Mouse (Mus musculus): ENCODE data around the gene Boll. TPM values are rescaled to one million over a fixed set of nuclear protein-coding genes. Genes with fewer than 3 reads are reported as not detected.

Gene Boll
- polyA plus RNA-seq, 1 experiment from 2014 or later, result not detected

GRCm38 (mm10) chr1:55236487-55236886 is 126.8 kb downstream of the Boll start:
- WGBS, result 41% methylated on average over 5 of the region's 5 CpGs
- no peak for DNase-seq

GRCm38 (mm10) chr1:55234910-55235520 is 128.3 kb downstream of the Boll start:
- Histone ChIP-seq H3K9me3 (ENCODE audit: control insufficient read depth, low read length) (no peaks in the 10 kb centered on the region), H3K4me1 (ENCODE audit: control insufficient read depth, insufficient read depth, low read length) (peaks cover 15% of the 10 kb centered on the region), H3K4me3 (replicated peaks; ENCODE audit: low read depth, low read length) (no peak overlapping the region), H3K27me3 (ENCODE audit: control insufficient read depth, insufficient read depth, low read length) (no peaks in the 10 kb centered on the region), H3K27ac (replicated peaks; ENCODE audit: low read depth, low read length) (no peak overlapping the region), H3K9ac (replicated peaks; ENCODE audit: low read length) (no peak overlapping the region), H3K36me3 (ENCODE audit: control insufficient read depth, insufficient read depth, low read length) (no peaks in the 10 kb centered on the region), H3K4me2 (ENCODE audit: low read length) (no peak overlapping the region)
- DNase-seq, result no peak
- no peak for ATAC-seq (ENCODE audit: low FRiP score, low TSS enrichment)
- 60% methylated on average over 16 of the region's 16 CpGs for WGBS

More at GRCm38 (mm10) chr1:55236487-55236886, 126.8 kb downstream of the Boll start:
- no peaks in the 10 kb centered on the region for H3K9me3 ChIP-seq (ENCODE audit: control insufficient read depth, low read length)
- no peaks in the 10 kb centered on the region for H3K27me3 ChIP-seq (ENCODE audit: control insufficient read depth, insufficient read depth, low read length)
- no peak for ATAC-seq (ENCODE audit: low FRiP score, low TSS enrichment)
- H3K4me1 ChIP-seq (ENCODE audit: control insufficient read depth, insufficient read depth, low read length), result peaks cover 30% of the 10 kb centered on the region
- peak overlapping the region; percentile 87 for H3K4me2 ChIP-seq (ENCODE audit: low read length)
- H3K36me3 ChIP-seq (ENCODE audit: control insufficient read depth, insufficient read depth, low read length), result no peaks in the 10 kb centered on the region
- peak overlapping the region; percentile 81 for H3K4me3 ChIP-seq (replicated peaks; ENCODE audit: low read depth, low read length)
- no peak overlapping the region for H3K27ac ChIP-seq (replicated peaks; ENCODE audit: low read depth, low read length)
- H3K9ac ChIP-seq (replicated peaks; ENCODE audit: low read length), result peak overlapping the region; percentile 6; the same call in 1 of the 2 replicates

DNA sequence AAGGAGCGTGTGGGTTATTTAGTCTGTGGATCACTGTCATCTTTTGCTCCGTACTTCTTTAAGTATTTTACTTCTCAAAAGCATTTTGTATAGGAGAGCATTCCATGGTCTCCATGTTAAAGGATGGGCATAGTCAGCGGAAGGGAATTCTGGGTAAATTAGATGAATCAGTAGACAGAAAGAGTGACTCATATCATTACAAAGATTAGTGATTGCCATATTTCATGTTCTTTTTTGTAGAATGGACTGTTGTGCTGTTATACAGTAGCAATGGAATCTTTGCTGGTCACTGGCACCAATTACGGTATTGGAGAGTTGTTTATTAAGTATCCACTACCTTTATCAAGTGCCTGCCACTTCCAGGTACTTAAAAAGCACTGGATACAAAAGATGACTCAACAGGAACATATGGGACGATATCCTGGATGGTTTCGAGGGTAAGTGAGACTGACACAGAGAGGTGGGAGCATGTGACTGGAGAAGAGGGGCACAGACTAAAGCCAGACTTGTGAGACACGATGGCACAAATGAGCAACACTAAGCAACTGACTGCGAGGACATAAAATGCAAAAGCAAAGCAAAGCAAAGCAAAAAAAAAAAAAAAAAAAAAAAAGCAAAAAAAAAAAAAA is 134.9 kb downstream of the Boll start:
- no peaks in the 10 kb centered on the region for H3K4me1 ChIP-seq (ENCODE audit: control insufficient read depth, insufficient read depth, low read length)
- no peak overlapping the region for H3K4me3 ChIP-seq (replicated peaks; ENCODE audit: low read depth, low read length)
- H3K4me2 ChIP-seq (ENCODE audit: low read length), result no peak overlapping the region
- H3K9ac ChIP-seq (replicated peaks; ENCODE audit: low read length), result no peak overlapping the region
- 92% methylated on average over 8 of the region's 8 CpGs for WGBS
- no peaks in the 10 kb centered on the region for H3K9me3 ChIP-seq (ENCODE audit: control insufficient read depth, low read length)
- no peak for DNase-seq
- H3K27ac ChIP-seq (replicated peaks; ENCODE audit: low read depth, low read length), result no peak overlapping the region
- no peaks in the 10 kb centered on the region for H3K27me3 ChIP-seq (ENCODE audit: control insufficient read depth, insufficient read depth, low read length)
- ATAC-seq (ENCODE audit: low FRiP score, low TSS enrichment), result no peak
- H3K36me3 ChIP-seq (ENCODE audit: control insufficient read depth, insufficient read depth, low read length), result no peaks in the 10 kb centered on the region

DNA sequence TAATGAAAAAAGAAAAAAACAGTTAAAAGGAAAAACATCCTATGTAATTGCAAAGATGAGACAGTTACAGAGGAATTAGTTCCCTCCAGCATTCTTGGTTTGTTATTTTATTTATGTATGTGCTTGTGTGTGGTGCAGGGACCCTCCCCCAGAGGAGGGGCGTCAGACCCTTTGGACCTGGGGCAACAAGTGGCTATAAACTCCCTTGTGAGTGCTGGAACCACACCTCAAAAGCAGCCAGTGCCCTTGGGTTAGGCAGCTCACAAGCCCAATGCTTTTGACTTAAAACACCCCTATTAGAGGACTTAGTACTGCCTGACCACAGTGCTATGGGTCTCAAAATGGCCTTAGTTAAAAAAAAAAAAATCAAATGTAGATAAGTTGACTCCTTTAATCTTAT is 135.9 kb downstream of the Boll start:
- ATAC-seq (ENCODE audit: low FRiP score, low TSS enrichment) (no peak), DNase-seq (no peak)
- Histone ChIP-seq H3K9ac (replicated peaks; ENCODE audit: low read length) (no peak overlapping the region), H3K4me1 (ENCODE audit: control insufficient read depth, insufficient read depth, low read length) (no peaks in the 10 kb centered on the region), H3K27ac (replicated peaks; ENCODE audit: low read depth, low read length) (no peak overlapping the region), H3K4me3 (replicated peaks; ENCODE audit: low read depth, low read length) (no peak overlapping the region), H3K9me3 (ENCODE audit: control insufficient read depth, low read length) (no peaks in the 10 kb centered on the region), H3K4me2 (ENCODE audit: low read length) (no peak overlapping the region), H3K27me3 (ENCODE audit: control insufficient read depth, insufficient read depth, low read length) (no peaks in the 10 kb centered on the region), H3K36me3 (ENCODE audit: control insufficient read depth, insufficient read depth, low read length) (no peaks in the 10 kb centered on the region)
- 53% methylated on average over 1 of the region's 1 CpGs for WGBS

DNA sequence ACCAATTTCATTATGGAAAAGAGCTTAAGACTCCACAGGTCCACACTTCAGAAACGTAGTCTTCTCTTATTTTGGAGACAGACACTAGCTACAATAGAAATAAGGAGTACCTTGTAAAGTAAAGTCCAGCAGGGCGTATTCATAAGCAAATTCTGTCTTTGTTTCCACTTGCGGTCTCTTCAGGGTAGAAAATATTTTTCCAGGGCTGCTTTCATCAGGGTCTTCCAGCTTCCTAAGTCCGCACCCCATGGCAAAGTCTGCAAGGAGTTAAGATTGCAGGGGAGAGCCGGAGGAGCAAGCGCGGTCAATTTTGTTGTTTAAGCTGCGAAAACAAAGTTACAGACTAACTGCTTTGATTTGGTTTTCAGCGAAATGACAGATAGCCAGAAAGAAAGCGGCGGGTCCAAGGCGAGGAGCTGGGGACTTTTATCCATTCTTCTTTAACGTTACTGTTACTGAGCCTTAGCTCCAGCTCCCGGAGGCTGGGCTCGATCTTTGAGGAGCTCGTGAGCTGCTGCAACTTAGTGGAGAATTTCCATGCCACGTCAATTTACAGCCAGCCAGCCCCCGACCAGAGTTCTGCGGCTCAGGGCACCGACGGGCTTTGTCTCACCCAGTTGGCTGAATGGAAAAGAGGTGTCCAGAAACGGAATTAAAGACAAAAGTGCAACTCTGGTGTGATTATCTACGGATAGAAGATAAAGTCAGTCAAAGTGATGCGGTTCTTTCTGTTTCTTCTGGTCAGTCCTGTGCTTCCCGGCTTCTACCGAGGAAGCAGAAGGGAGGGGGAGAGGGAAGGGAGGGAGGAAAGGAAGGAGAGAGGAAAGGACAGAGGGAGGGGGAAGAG is 137.0 kb downstream of the Boll start, which contains the start of gene Rftn2:
Gene Rftn2, minus strand, starts transcription at position 772 of the 847 bp plus-strand sequence.
- Histone ChIP-seq H3K9me3 (ENCODE audit: control insufficient read depth, low read length) (no peaks in the 10 kb centered on the region), H3K4me1 (ENCODE audit: control insufficient read depth, insufficient read depth, low read length) (no peaks in the 10 kb centered on the region), H3K4me3 (replicated peaks; ENCODE audit: low read depth, low read length) (peak within 1 kb of the TSS; percentile 35), H3K4me2 (ENCODE audit: low read length) (peak within 1 kb of the TSS; percentile 55), H3K27ac (replicated peaks; ENCODE audit: low read depth, low read length) (no peak within 1 kb of the TSS), H3K36me3 (ENCODE audit: control insufficient read depth, insufficient read depth, low read length) (no peaks in the 10 kb centered on the region), H3K27me3 (ENCODE audit: control insufficient read depth, insufficient read depth, low read length) (no peaks in the 10 kb centered on the region), H3K9ac (replicated peaks; ENCODE audit: low read length) (peak within 1 kb of the TSS; percentile 36; the same call in 1 of the 2 replicates)
- ATAC-seq (ENCODE audit: low FRiP score, low TSS enrichment), result no peak
- peak; percentile 56 for DNase-seq
- WGBS, result 2% methylated on average over 26 of the region's 26 CpGs

GRCm38 (mm10) chr1:55225398-55225797 is 137.9 kb downstream of the Boll start:
- H3K27ac ChIP-seq (replicated peaks; ENCODE audit: low read depth, low read length), result no peak overlapping the region
- no peak for ATAC-seq (ENCODE audit: low FRiP score, low TSS enrichment)
- peak overlapping the region; percentile 55 for H3K4me2 ChIP-seq (ENCODE audit: low read length)
- peak; percentile 23 for DNase-seq
- H3K9ac ChIP-seq (replicated peaks; ENCODE audit: low read length), result no peak overlapping the region
- peak overlapping the region; percentile 35 for H3K4me3 ChIP-seq (replicated peaks; ENCODE audit: low read depth, low read length)
- H3K36me3 ChIP-seq (ENCODE audit: control insufficient read depth, insufficient read depth, low read length), result no peaks in the 10 kb centered on the region
- no peaks in the 10 kb centered on the region for H3K27me3 ChIP-seq (ENCODE audit: control insufficient read depth, insufficient read depth, low read length)
- no peaks in the 10 kb centered on the region for H3K4me1 ChIP-seq (ENCODE audit: control insufficient read depth, insufficient read depth, low read length)
- no peaks in the 10 kb centered on the region for H3K9me3 ChIP-seq (ENCODE audit: control insufficient read depth, low read length)
- WGBS, result 47% methylated on average over 3 of the region's 3 CpGs

DNA sequence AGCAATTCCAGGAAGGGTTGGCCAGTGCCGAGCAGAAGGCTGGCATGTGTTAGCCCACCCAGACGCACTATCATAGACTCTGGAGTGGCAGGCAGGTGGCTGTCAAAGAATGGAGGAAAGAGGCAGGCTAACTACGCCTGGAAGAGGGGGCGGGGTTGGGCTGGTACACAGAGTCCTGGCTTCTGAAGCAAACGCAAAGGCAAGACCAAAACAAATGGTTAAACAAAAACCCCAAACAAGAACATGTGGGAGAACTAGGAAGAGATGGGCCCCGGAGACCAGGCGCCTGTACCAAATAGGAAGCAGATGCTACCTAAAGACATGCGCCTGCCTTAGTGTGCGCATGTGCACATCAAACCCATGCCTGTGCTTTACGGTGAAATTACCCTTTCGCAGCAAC is 139.2 kb downstream of the Boll start:
- peak; percentile 35; the same call in 1 of the 2 replicates for ATAC-seq (ENCODE audit: low FRiP score, low TSS enrichment)
- Histone ChIP-seq H3K9ac (replicated peaks; ENCODE audit: low read length) (no peak overlapping the region; the same call in 1 of the 2 replicates), H3K4me2 (ENCODE audit: low read length) (peak overlapping the region; percentile 55)

GRCm38 (mm10) chr1:55223026-55223425 is 140.2 kb downstream of the Boll start:
- H3K9ac ChIP-seq (replicated peaks; ENCODE audit: low read length), result no peak overlapping the region
- H3K4me3 ChIP-seq (replicated peaks; ENCODE audit: low read depth, low read length), result no peak overlapping the region
- no peak overlapping the region for H3K4me2 ChIP-seq (ENCODE audit: low read length)
- H3K36me3 ChIP-seq (ENCODE audit: control insufficient read depth, insufficient read depth, low read length), result no peaks in the 10 kb centered on the region
- H3K9me3 ChIP-seq (ENCODE audit: control insufficient read depth, low read length), result no peaks in the 10 kb centered on the region
- ATAC-seq (ENCODE audit: low FRiP score, low TSS enrichment) (no peak), DNase-seq (no peak)
- H3K27me3 ChIP-seq (ENCODE audit: control insufficient read depth, insufficient read depth, low read length), result no peaks in the 10 kb centered on the region
- WGBS, result 87% methylated on average over 7 of the region's 7 CpGs
- no peak overlapping the region for H3K27ac ChIP-seq (replicated peaks; ENCODE audit: low read depth, low read length)
- H3K4me1 ChIP-seq (ENCODE audit: control insufficient read depth, insufficient read depth, low read length), result no peaks in the 10 kb centered on the region

More for the DNA sequence above, 139.2 kb downstream of the Boll start:
- DNase-seq, result peak; percentile 45
- no peaks in the 10 kb centered on the region for H3K9me3 ChIP-seq (ENCODE audit: control insufficient read depth, low read length)
- no peak overlapping the region; the same call in 1 of the 2 replicates for H3K4me3 ChIP-seq (replicated peaks; ENCODE audit: low read depth, low read length)
- H3K36me3 ChIP-seq (ENCODE audit: control insufficient read depth, insufficient read depth, low read length), result no peaks in the 10 kb centered on the region
- WGBS, result 64% methylated on average over 11 of the region's 11 CpGs
- no peaks in the 10 kb centered on the region for H3K4me1 ChIP-seq (ENCODE audit: control insufficient read depth, insufficient read depth, low read length)
- no peak overlapping the region for H3K27ac ChIP-seq (replicated peaks; ENCODE audit: low read depth, low read length)
- no peaks in the 10 kb centered on the region for H3K27me3 ChIP-seq (ENCODE audit: control insufficient read depth, insufficient read depth, low read length)
